Mouse (Mus musculus): ENCODE measurements at regions not wholly inside any gene's neighbourhood (a gene's known extent, or its start where the extent isn't known, plus 50 kb on each side); places are given as distances from the start of the nearest gene placed in this dataset.

DNA sequence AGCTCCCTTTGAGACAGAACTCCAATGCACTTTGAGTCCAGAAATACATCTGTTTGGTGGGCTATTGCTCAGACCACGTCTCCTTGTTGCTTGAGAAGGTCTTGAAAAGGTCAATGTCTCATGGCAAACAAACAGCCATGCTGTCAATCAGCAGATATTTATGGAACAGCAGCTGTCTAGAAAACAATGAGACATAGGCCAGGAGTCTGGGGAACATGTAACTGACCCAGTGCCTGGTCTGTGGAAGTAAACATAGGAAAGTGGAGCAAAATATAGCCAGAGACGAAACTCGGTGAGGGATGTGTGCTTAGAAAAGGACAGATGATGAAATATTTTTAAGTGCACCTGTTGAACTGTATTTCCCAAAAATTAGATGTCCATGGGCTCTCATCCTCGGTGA is 241.1 kb upstream of the Mon1b start:
- no peak for TF ChIP-seq EP300 (IDR thresholded peaks at IDR 0.05; ENCODE audit: low read length)
- no peak for TF ChIP-seq HCFC1 (IDR thresholded peaks at IDR 0.05; ENCODE audit: low read depth, low read length)
- TF ChIP-seq CTCF (conservative IDR thresholded peaks at IDR 0.05 in 1 of 2, IDR thresholded peaks at IDR 0.05 in 1 of 2; ENCODE audit: low read depth in 2 of 2, low read length in 2 of 2), result no peak
- TF ChIP-seq USF1 (IDR thresholded peaks at IDR 0.05; ENCODE audit: low read depth, low read length), result no peak
- TF ChIP-seq BHLHE40 (IDR thresholded peaks at IDR 0.05; ENCODE audit: low read depth, low read length), result no peak
- no peak for TF ChIP-seq POLR2A (IDR thresholded peaks at IDR 0.05; ENCODE audit: low read depth, low read length)
- no peak for TF ChIP-seq NRF1 (IDR thresholded peaks at IDR 0.05; ENCODE audit: low read depth, low read length)
- no peak for TF ChIP-seq RCOR1 (conservative IDR thresholded peaks at IDR 0.05; ENCODE audit: low read depth, low read length)
- TF ChIP-seq SMC3 (IDR thresholded peaks at IDR 0.05; ENCODE audit: low read depth, low read length), result no peak
- TF ChIP-seq SIN3A (IDR thresholded peaks at IDR 0.05; ENCODE audit: low read length), result no peak
- TF ChIP-seq MAFK (IDR thresholded peaks at IDR 0.05; ENCODE audit: insufficient replicate concordance, low read length), result no peak
- no peak for TF ChIP-seq ZNF384 (IDR thresholded peaks at IDR 0.05; ENCODE audit: low read depth, low read length)
- TF ChIP-seq GABPA (IDR thresholded peaks at IDR 0.05; ENCODE audit: insufficient replicate concordance, low read depth, low read length), result no peak
- TF ChIP-seq MEF2A (IDR thresholded peaks at IDR 0.05; ENCODE audit: borderline replicate concordance, low read depth, low read length), result no peak

Data from CH12.LX (cell line).